Mouse (Mus musculus): ENCODE measurements around the gene Zfp367. TPM values are rescaled to one million over a fixed set of nuclear protein-coding genes. Genes with fewer than 3 reads are reported as not detected.

The Zfp367 gene
- polyA plus RNA-seq, 1 experiment from 2014 or later = 13.1 TPM

DNA sequence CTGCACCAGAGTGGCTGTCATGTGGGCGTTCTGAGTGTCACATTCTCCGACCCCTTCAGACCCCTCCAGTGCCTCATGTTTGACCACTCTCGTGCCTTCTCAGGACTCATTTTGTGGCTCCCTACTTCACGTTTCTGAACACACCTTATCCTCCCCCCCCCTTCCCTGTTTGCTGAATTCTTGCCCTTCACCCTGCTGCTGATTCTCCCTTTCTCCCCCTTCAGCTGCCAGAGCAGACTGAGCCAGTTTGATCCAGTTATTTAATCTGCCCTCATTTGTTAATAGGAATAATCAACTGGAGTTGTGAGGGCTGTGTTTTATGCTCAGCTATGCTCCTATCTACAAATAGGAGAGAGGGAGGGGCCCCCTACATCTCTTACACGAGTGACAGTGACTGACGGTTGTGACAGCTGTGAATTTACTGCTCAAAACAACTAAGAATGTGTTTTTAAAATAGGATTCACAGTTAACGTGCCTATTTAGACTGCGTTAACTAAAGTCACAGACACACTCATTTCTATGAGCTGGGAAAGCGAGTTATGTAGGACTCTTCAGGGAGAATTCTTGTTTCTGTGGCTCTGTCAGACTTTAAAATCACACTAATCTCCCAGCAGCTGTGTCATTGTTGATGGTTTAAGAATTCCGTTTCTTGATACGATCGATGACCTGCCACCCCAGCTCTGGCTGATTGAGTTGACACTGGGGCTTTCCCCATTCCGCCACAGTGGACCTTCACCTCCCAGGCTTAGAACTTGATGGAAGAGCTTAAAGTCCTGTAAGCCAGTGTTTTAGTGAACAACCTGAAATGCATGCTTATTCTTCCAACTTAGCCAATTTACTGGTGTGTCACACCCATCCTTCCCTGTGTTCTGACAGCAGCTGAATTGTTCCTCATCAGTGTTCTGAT is 26.0 kb upstream of the Zfp367 start:
- TF ChIP-seq CTCF (IDR thresholded peaks at IDR 0.05; ENCODE audit: low read depth) = no peak
- WGBS = 83% methylated on average over 13 of the region's 13 CpGs
- DNase-seq (ENCODE audit: low spot score) (no peak), ATAC-seq (replicated peaks; ENCODE audit: low FRiP score, low read depth) (no peak)
- Histone ChIP-seq H3K4me1 (replicated peaks; ENCODE audit: insufficient read depth, low read length) (no peaks in the 10 kb centered on the region), H3K4me3 (replicated peaks; ENCODE audit: low read depth, low read length) (no peak overlapping the region), H3K9ac (ENCODE audit: low read depth, low read length) (no peak overlapping the region), H3K36me3 (ENCODE audit: insufficient read depth, low read length) (peaks cover 18% of the 10 kb centered on the region; the same call in 1 of the 2 replicates), H3K9me3 (replicated peaks; ENCODE audit: low read length) (no peaks in the 10 kb centered on the region), H3K27ac (no peak overlapping the region), H3K27me3 (ENCODE audit: insufficient read depth, low read length) (no peaks in the 10 kb centered on the region), H3K4me2 (ENCODE audit: low read length) (no peak overlapping the region)

DNA sequence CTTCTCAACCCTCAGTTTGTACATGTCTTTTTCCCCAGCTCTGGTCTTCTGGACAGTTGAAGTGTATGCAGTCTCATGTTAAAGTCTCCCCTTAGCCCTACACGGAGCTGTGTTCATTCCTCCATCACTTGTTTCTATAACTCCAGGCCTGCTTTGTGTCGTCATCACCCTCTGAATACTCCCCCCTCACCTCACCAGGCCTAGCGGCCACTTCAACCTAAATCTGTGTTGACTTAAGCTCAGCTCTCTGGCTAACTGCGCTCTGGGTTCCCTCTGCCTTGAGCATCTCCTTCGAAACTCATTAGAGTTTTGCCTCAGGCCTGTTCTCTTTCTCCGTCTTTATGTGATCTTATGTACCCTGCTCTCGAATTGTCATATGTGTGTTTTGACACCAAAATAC is 25.0 kb upstream of the Zfp367 start:
- no peak for TF ChIP-seq CTCF (IDR thresholded peaks at IDR 0.05; ENCODE audit: low read depth)
- Histone ChIP-seq H3K4me2 (ENCODE audit: low read length) (no peak overlapping the region), H3K9ac (ENCODE audit: low read depth, low read length) (no peak overlapping the region), H3K9me3 (replicated peaks; ENCODE audit: low read length) (no peaks in the 10 kb centered on the region), H3K4me1 (replicated peaks; ENCODE audit: insufficient read depth, low read length) (no peaks in the 10 kb centered on the region), H3K27ac (no peak overlapping the region), H3K27me3 (ENCODE audit: insufficient read depth, low read length) (no peaks in the 10 kb centered on the region), H3K36me3 (ENCODE audit: insufficient read depth, low read length) (peaks cover 20% of the 10 kb centered on the region; the same call in 1 of the 2 replicates), H3K4me3 (replicated peaks; ENCODE audit: low read depth, low read length) (no peak overlapping the region)
- ATAC-seq (replicated peaks; ENCODE audit: low FRiP score, low read depth) (no peak), DNase-seq (ENCODE audit: low spot score) (no peak)
- 86% methylated on average over 7 of the region's 7 CpGs for WGBS

- peaks cover 21% of the 10 kb centered on the region for H3K36me3 ChIP-seq (ENCODE audit: insufficient read depth, low read length)
- H3K9me3 ChIP-seq (replicated peaks; ENCODE audit: low read length) = peaks cover 30% of the 10 kb centered on the region
- WGBS = 96% methylated on average over 25 of the region's 25 CpGs
These were observed 16.7 kb upstream of the Zfp367 start for GRCm38 (mm10) chr13:64169746-64170145.

DNA sequence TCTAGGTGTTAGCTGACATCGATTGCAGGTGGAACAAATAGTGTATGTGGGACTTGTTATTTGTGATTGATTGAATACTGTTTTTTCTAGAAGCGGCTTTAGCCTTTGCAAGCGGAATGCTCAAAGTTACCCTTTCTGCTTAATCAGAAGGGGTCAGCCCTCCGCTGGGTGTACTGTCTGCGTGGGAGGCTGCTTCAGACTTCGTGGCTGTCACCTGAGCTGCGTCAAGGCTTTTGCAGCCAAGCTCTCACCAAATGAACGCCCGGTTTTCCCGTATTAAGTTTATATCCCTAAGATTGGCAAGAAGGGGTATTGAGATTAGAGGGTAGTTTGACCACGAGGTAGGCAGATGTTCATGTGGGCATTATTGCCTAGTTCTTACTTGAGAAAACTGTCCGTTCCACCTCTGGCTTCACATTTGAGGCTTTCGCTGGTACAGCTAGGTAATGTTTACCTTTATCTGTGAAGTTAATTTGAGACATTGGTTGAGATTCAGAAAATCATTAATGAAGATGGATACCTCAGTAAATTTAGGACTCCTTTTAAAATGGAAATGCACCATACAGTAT is 10.2 kb upstream of the Zfp367 start:
- no peak overlapping the region for H3K27ac ChIP-seq
- H3K4me1 ChIP-seq (replicated peaks; ENCODE audit: insufficient read depth, low read length) = 0 out of 2 replicates have a peak, but pooled peaks cover 5% of the 10 kb centered on the region
- 29% methylated on average over 13 of the region's 13 CpGs for WGBS
- peak overlapping the region; percentile 90 for H3K9ac ChIP-seq (ENCODE audit: low read depth, low read length)
- ATAC-seq (replicated peaks; ENCODE audit: low FRiP score, low read depth) = no peak
- H3K4me2 ChIP-seq (ENCODE audit: low read length) = peak overlapping the region; percentile 98
- peak overlapping the region; percentile 82 for H3K4me3 ChIP-seq (replicated peaks; ENCODE audit: low read depth, low read length)
- TF ChIP-seq CTCF (IDR thresholded peaks at IDR 0.05; ENCODE audit: low read depth) = no peak
- DNase-seq (ENCODE audit: low spot score) = peak; percentile 19
- peaks cover 4% of the 10 kb centered on the region for H3K9me3 ChIP-seq (replicated peaks; ENCODE audit: low read length)
- no peaks in the 10 kb centered on the region for H3K36me3 ChIP-seq (ENCODE audit: insufficient read depth, low read length)
- H3K27me3 ChIP-seq (ENCODE audit: insufficient read depth, low read length) = no peaks in the 10 kb centered on the region

More at GRCm38 (mm10) chr13:64169746-64170145, 16.7 kb upstream of the Zfp367 start:
- Histone ChIP-seq H3K9ac (ENCODE audit: low read depth, low read length) (no peak overlapping the region), H3K4me1 (replicated peaks; ENCODE audit: insufficient read depth, low read length) (no peaks in the 10 kb centered on the region), H3K27me3 (ENCODE audit: insufficient read depth, low read length) (no peaks in the 10 kb centered on the region), H3K4me2 (ENCODE audit: low read length) (no peak overlapping the region), H3K4me3 (replicated peaks; ENCODE audit: low read depth, low read length) (no peak overlapping the region), H3K27ac (no peak overlapping the region)
- DNase-seq (ENCODE audit: low spot score) (no peak), ATAC-seq (replicated peaks; ENCODE audit: low FRiP score, low read depth) (no peak)
- TF ChIP-seq CTCF (IDR thresholded peaks at IDR 0.05; ENCODE audit: low read depth) = no peak

DNA sequence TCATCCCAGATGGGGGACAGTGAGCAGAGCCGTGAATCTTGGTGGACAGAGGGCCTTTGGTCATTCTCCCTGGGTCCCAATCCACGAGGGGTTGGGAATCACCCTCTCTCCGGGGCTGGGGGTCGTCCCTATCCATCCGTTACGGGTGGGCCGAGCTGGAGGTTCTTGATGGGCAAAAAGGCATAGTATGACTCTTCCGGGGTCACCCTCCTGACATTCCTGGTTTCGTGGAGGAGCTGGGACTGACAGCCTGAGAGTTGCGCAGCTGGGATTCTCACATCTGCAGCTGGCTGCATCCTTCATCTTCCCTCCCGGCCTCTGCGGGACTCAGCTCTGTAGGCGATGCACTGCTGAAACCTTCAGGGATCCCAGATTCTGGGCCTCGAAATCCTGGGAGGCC is 9.6 kb upstream of the Zfp367 start:
- Histone ChIP-seq H3K4me1 (replicated peaks; ENCODE audit: insufficient read depth, low read length) (0 out of 2 replicates have a peak, but pooled peaks cover 5% of the 10 kb centered on the region), H3K9ac (ENCODE audit: low read depth, low read length) (peak overlapping the region; percentile 90), H3K27me3 (ENCODE audit: insufficient read depth, low read length) (no peaks in the 10 kb centered on the region), H3K4me3 (replicated peaks; ENCODE audit: low read depth, low read length) (peak overlapping the region; percentile 82), H3K36me3 (ENCODE audit: insufficient read depth, low read length) (no peaks in the 10 kb centered on the region), H3K9me3 (replicated peaks; ENCODE audit: low read length) (peaks cover 2% of the 10 kb centered on the region), H3K27ac (no peak overlapping the region), H3K4me2 (ENCODE audit: low read length) (peak overlapping the region; percentile 98)
- no peak for TF ChIP-seq CTCF (IDR thresholded peaks at IDR 0.05; ENCODE audit: low read depth)
- WGBS = 4% methylated on average over 14 of the region's 14 CpGs
- peak; percentile 33 for DNase-seq (ENCODE audit: low spot score)
- ATAC-seq (replicated peaks; ENCODE audit: low FRiP score, low read depth) = no peak

DNA sequence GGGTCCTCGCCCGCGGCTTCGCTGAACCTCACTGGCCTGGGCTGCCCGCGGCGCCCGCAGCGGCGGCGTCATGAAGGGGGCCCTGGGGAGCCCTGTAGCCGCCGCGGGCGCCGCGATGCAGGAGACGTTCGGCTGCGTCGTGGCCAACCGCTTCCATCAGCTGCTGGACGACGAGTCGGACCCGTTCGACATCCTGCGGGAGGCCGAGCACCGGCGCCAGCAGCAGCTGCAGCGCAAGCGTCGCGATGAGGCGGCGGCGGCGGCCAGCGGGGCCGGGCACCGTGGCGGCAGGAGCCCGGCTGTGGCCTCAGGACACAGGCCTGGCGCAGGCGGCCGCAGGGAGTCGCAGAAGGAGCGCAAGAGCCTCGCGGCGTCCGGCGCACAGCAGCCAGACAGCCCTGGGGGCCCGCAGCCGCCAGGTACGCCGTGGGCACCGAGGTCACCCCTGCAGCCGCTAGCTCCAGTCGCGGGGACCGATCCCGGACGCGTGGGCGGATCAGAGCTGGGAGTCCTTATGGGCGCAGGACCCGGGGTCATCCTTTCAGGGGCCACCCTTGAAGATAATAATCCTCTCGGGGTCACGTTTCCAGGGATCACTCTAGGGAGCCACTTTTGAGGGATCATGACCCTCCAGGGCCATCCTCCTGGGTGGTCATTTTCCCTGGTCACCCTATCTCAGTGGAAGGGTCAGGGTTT is 9.1 kb upstream of the Zfp367 start:
- H3K27ac ChIP-seq = peak overlapping the region; percentile 91
- no peaks in the 10 kb centered on the region for H3K36me3 ChIP-seq (ENCODE audit: insufficient read depth, low read length)
- under 1% methylated on average over 63 of the region's 71 CpGs for WGBS

More for the DNA sequence above, 9.1 kb upstream of the Zfp367 start:
- no peak for TF ChIP-seq CTCF (IDR thresholded peaks at IDR 0.05; ENCODE audit: low read depth)
- peak; percentile 70; the same call in 1 of the 2 replicates for ATAC-seq (replicated peaks; ENCODE audit: low FRiP score, low read depth)
- DNase-seq (ENCODE audit: low spot score) = no peak
- H3K27me3 ChIP-seq (ENCODE audit: insufficient read depth, low read length) = no peaks in the 10 kb centered on the region
- peak overlapping the region; percentile 98 for H3K4me2 ChIP-seq (ENCODE audit: low read length)
- 0 out of 2 replicates have a peak, but pooled peaks cover 5% of the 10 kb centered on the region for H3K4me1 ChIP-seq (replicated peaks; ENCODE audit: insufficient read depth, low read length)
- no peaks in the 10 kb centered on the region for H3K9me3 ChIP-seq (replicated peaks; ENCODE audit: low read length)
- H3K4me3 ChIP-seq (replicated peaks; ENCODE audit: low read depth, low read length) = peak overlapping the region; percentile 82
- peak overlapping the region; percentile 90 for H3K9ac ChIP-seq (ENCODE audit: low read depth, low read length)

Measured in kidney, postnatal 0 days (tissue).